Mouse (Mus musculus) liver, embryonic 14.5 days (tissue): Measurements from ENCODE around the gene Gm11437. TPM values are rescaled to one million over a fixed set of nuclear protein-coding genes. Genes with fewer than 3 reads are reported as not detected.

Experiments
- ATAC-seq: fragments of 200-750 bp; cut with Nextera tagmentation; 2 replicates; pipeline ENCODE4 v1.8.0; 2017; ENCODE audit warnings: moderate number of reproducible peaks, mild to moderate bottlenecking, moderate library complexity; ENCODE audit not compliant: insufficient read depth
- DNase-seq, 3 experiments: peaks; one replicate each; pipeline ENCODE4 v3.0.0-alpha.2; 2012 to 2013; ENCODE audit warnings: low read depth in 3 of 3, low spot score in 3 of 3
- H3K27ac ChIP-seq: fragments of 300-500 bp; sonication (generic); 2 replicates; pipeline ENCODE4 v1.5.1; 2014; ENCODE audit warnings: moderate library complexity, mild to moderate bottlenecking, control low read depth, inconsistent platforms
- H3K27me3 ChIP-seq: fragments of 300-500 bp; sonication (generic); 2 replicates; pipeline ENCODE4 v1.6.1; 2014; ENCODE audit warnings: mild to moderate bottlenecking, low read length, moderate library complexity; ENCODE audit not compliant: control insufficient read depth, insufficient read depth
- H3K36me3 ChIP-seq: fragments of 300-500 bp; sonication (generic); replicated peaks from 2 replicates; pipeline ENCODE4 v1.6.1; 2014; ENCODE audit warnings: low read depth; ENCODE audit not compliant: control insufficient read depth, insufficient read depth
- H3K4me1 ChIP-seq, 2 experiments: fragments of 200-500 bp in 1 of 2; fragments of 300-500 bp in 1 of 2; sonication (generic) in 1 of 2; replicated peaks; 2 replicates each; pipeline ENCODE4 v1.6.1; 2012 to 2014; ENCODE audit warnings: antibody characterized with exemption in 1 of 2, inconsistent platforms in 1 of 2, low read length in 1 of 2; ENCODE audit not compliant: control insufficient read depth in 2 of 2, insufficient read depth in 2 of 2
- H3K4me2 ChIP-seq: fragments of 300-500 bp; sonication (generic); 2 replicates; pipeline ENCODE4 v1.6.1; 2014; ENCODE audit warnings: low read depth, mild to moderate bottlenecking, control low read depth, moderate library complexity
- H3K4me3 ChIP-seq, 2 experiments: fragments of 200-500 bp in 1 of 2; fragments of 300-500 bp in 1 of 2; sonication (generic) in 1 of 2; 2 replicates each; pipeline ENCODE4 v1.5.1; 2012 to 2014; ENCODE audit warnings: low read depth in 2 of 2, low read length in 2 of 2, mild to moderate bottlenecking in 2 of 2, control low read depth in 1 of 2, inconsistent platforms in 1 of 2, moderate library complexity in 1 of 2; ENCODE audit not compliant: insufficient read depth in 1 of 2
- H3K9ac ChIP-seq: fragments of 300-500 bp; sonication (generic); replicated peaks from 2 replicates; pipeline ENCODE4 v1.6.1; 2014; ENCODE audit warnings: mild to moderate bottlenecking, control low read depth, moderate library complexity
- H3K9me3 ChIP-seq: fragments of 300-500 bp; sonication (generic); 2 replicates; pipeline ENCODE4 v1.6.1; 2016; ENCODE audit warnings: low read length, mixed read lengths; ENCODE audit not compliant: control insufficient read depth
- CTCF ChIP-seq: IDR thresholded peaks from 2 replicates; pipeline ENCODE4 v1.5.1; 2016; ENCODE audit warnings: antibody characterized with exemption, low read depth, control low read depth
- EP300 ChIP-seq: IDR thresholded peaks from 2 replicates; pipeline ENCODE4 v1.6.1; 2016; ENCODE audit warnings: antibody characterized with exemption, low read depth
- WGBS: fragments of 180-500 bp; shearing (Covaris S2); extraction: QIAGEN DNeasy Blood & Tissue Kit; methylation state at CpG from one replicate; pipeline ENCODE4 v1.1.7; 2014; ENCODE audit not compliant: insufficient replicate concordance; 5-methylcytosine and 5-hydroxymethylcytosine counted together
- polyA plus RNA-seq, 2 experiments: library from polyadenylated mRNA; depleted of rRNA in 1 of 2; stranded (reverse) in 1 of 2; unstranded in 1 of 2; fragments of >200 nt; fragmentation: Nextera tagmentation in 1 of 2; extraction: Ambion mirVana in 1 of 2; gene quantifications; 2 replicates each; pipeline versions ENCODE4 v1.2.1 to v1.2.3; 2012 to 2014

Gene Gm11437
- polyA plus RNA-seq, 2 experiments: not detected

GRCm38 (mm10) chr11:84164561-84164960 is 2.7 kb downstream of the Gm11437 start:
- no peak overlapping the region for H3K27ac ChIP-seq
- no peak for ATAC-seq
- 68% methylated on average over 4 of the region's 4 CpGs for WGBS

DNA sequence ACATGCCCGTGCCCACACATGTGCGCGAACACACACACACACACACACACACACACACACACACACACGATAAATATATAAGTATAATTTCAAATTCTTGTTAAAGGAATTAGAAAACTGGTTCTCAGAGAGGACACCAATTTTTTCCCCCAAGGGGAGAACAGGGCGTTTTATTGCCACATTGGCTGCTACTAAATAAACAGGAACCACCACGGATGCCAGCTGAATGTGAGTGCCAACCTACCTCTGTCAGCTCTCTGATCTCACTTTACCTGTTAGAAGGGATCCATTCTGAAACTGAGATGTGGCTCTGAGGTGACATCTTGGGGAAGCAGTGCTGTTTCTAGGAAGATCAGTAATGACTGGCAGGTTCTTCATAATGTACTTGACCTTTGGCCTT is 3.2 kb downstream of the Gm11437 start:
- H3K4me1 ChIP-seq: no peaks in the 10 kb centered on the region; a peak in 1 of 4 replicates
- H3K4me3 ChIP-seq: no peak overlapping the region
- no peak overlapping the region for H3K9ac ChIP-seq
- DNase-seq: no peak
- H3K4me2 ChIP-seq: no peak overlapping the region
- no peaks in the 10 kb centered on the region; the same call in 1 of the 2 replicates for H3K27me3 ChIP-seq
- no peaks in the 10 kb centered on the region for H3K9me3 ChIP-seq
- no peaks in the 10 kb centered on the region for H3K36me3 ChIP-seq
- TF ChIP-seq CTCF: no peak
- TF ChIP-seq EP300: no peak
- ATAC-seq: no peak
- no peak overlapping the region for H3K27ac ChIP-seq
- 66% methylated on average over 6 of the region's 6 CpGs for WGBS

More at GRCm38 (mm10) chr11:84164561-84164960, 2.7 kb downstream of the Gm11437 start:
- Histone ChIP-seq H3K4me2 (no peak overlapping the region), H3K27me3 (no peaks in the 10 kb centered on the region; the same call in 1 of the 2 replicates), H3K9ac (no peak overlapping the region), H3K36me3 (no peaks in the 10 kb centered on the region), H3K9me3 (no peaks in the 10 kb centered on the region), H3K4me3 (no peak overlapping the region), H3K4me1 (no peaks in the 10 kb centered on the region; a peak in 1 of 4 replicates)
- no peak for DNase-seq
- TF ChIP-seq EP300 (no peak), CTCF (no peak)

DNA sequence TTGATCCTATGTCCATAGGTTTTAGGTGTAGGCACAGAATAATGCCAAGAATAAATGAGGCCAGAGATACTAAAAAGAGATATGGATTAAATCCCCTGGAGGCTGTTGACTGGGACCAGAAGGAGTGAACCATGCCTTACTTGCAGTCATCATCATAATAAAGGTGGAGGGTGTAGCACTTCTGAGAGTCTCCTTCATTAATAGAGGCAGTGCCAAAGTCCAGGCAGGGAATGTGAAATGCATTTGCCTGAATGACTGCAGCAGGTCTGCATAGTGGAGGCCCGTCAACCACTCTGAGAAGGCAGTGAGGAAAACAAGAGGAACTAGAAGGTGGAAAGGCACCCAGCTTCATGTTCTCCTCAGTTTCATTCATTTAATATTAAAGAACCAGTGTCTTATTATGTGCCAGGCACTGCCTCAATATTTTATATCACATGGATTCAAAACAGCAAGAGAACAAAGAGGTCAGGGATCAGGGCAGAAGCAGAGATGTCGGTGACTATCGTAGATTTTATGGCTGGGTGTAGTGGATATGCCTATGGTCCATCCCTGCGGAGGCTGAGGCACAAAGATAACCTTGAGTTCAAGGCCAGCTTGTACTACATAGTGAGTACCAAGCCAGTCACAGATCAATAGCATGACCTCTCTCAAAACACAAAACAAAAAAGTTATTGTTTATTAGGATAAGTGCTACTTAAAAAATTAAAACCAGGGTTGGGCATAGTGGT is 10.6 kb downstream of the Gm11437 start:
- DNase-seq (no peak), ATAC-seq (no peak)
- Histone ChIP-seq H3K27me3 (no peaks in the 10 kb centered on the region), H3K9me3 (no peaks in the 10 kb centered on the region), H3K9ac (no peak overlapping the region), H3K27ac (no peak overlapping the region), H3K4me2 (no peak overlapping the region), H3K36me3 (no peaks in the 10 kb centered on the region), H3K4me3 (no peak overlapping the region), H3K4me1 (no peaks in the 10 kb centered on the region)
- WGBS: 75% methylated on average over 4 of the region's 4 CpGs
- TF ChIP-seq CTCF (no peak), EP300 (no peak)

DNA sequence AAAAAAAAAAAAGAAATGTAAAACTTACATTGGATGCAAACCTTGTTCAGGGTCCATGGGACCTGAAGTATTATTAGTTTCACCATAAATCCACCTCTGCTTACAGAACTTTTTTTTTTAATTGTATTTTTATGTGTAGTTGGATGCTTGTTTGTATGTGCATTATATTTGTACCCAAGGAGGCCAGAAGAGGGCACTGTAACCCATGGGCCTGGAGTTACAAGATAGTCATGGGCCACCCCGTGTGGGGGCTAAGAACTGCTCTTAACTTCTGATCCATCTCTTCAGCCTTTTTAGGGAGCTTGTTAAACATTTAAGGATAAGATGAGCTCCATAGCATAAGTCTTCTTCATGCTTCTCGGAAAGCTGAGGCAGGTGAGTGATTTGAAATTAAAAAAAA is 16.4 kb downstream of the Gm11437 start:
- no peaks in the 10 kb centered on the region for H3K9me3 ChIP-seq
- H3K36me3 ChIP-seq: no peaks in the 10 kb centered on the region
- peaks cover 0 to 4% of the 10 kb centered on the region in 2 experiments; a peak in 1 of 4 replicates for H3K4me1 ChIP-seq
- no peak for DNase-seq
- WGBS: 55% methylated on average over 2 of the region's 2 CpGs
- no peaks in the 10 kb centered on the region for H3K27me3 ChIP-seq
- no peak overlapping the region for H3K27ac ChIP-seq
- no peak for TF ChIP-seq EP300
- peak; percentile 58 for TF ChIP-seq CTCF
- H3K9ac ChIP-seq: no peak overlapping the region
- no peak overlapping the region for H3K4me2 ChIP-seq
- ATAC-seq: no peak
- no peak overlapping the region for H3K4me3 ChIP-seq

DNA sequence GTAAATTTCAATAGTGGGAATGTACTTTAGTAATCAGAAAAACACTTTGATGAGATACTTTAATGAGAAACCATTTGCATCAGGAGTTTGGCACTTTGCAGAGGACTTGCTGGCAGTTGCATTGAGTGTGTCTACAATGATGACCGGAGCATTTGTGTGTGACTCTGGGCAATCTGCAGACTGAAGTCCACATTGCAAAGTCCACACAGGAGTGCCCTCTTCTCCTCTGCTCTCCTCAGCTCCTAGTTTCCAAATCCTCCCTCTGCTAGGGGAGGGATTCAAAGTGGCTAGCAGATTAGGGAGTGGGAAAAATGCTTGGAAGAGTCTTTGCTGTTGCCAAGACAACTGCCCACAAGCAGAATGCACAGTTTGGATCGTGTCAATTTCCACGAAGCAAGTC is 21.2 kb downstream of the Gm11437 start:
- H3K36me3 ChIP-seq: no peaks in the 10 kb centered on the region
- no peaks in the 10 kb centered on the region for H3K9me3 ChIP-seq
- ATAC-seq (no peak), DNase-seq (no peak)
- WGBS: 57% methylated on average over 3 of the region's 3 CpGs
- TF ChIP-seq CTCF: no peak
- no peak for TF ChIP-seq EP300
- H3K27me3 ChIP-seq: no peaks in the 10 kb centered on the region
- H3K4me3 ChIP-seq: no peak overlapping the region
- no peak overlapping the region for H3K4me2 ChIP-seq
- no peak overlapping the region for H3K27ac ChIP-seq
- peaks cover 0 to 4% of the 10 kb centered on the region in 2 experiments; a peak in 1 of 4 replicates for H3K4me1 ChIP-seq
- no peak overlapping the region for H3K9ac ChIP-seq
